Mouse (Mus musculus) heart, embryonic 14.5 days (tissue): ENCODE results near the gene Sdr39u1. TPM values are rescaled to one million over a fixed set of nuclear protein-coding genes. Genes with fewer than 3 reads are reported as not detected.

ENCODE experiments used
- ATAC-seq: fragments of 200-750 bp; cut with Nextera tagmentation; 2 replicates; pipeline ENCODE4 v1.8.0; 2017; ENCODE audit warnings: low read depth, moderate TSS enrichment; ENCODE audit not compliant: insufficient number of reproducible peaks, insufficient read depth, low FRiP score
- H3K27ac ChIP-seq, 2 experiments: fragments of 200-500 bp in 1 of 2; fragments of 300-500 bp in 1 of 2; sonication (generic) in 1 of 2; replicated peaks in 1 of 2; 2 replicates each; pipeline ENCODE4 v1.5.1; 2012 to 2014; ENCODE audit warnings: low read depth in 2 of 2, low read length in 2 of 2, control low read depth in 1 of 2, mild to moderate bottlenecking in 1 of 2, mixed read lengths in 1 of 2; ENCODE audit not compliant: control insufficient read depth in 1 of 2, insufficient read depth in 1 of 2
- H3K27me3 ChIP-seq: fragments of 300-500 bp; sonication (generic); 2 replicates; pipeline ENCODE4 v1.6.1; 2014; ENCODE audit warnings: mild to moderate bottlenecking, low read length, control low read depth; ENCODE audit not compliant: control insufficient read depth, insufficient read depth
- H3K36me3 ChIP-seq: fragments of 300-500 bp; sonication (generic); 2 replicates; pipeline ENCODE4 v1.6.1; 2014; ENCODE audit warnings: mild to moderate bottlenecking, control low read depth, low read length, mixed read lengths; ENCODE audit not compliant: control insufficient read depth, insufficient read depth
- H3K4me1 ChIP-seq, 2 experiments: fragments of 200-500 bp in 1 of 2; fragments of 300-500 bp in 1 of 2; sonication (generic) in 1 of 2; 2 replicates each; pipeline ENCODE4 v1.6.1; 2012 to 2014; ENCODE audit warnings: low read length in 2 of 2, control low read depth in 1 of 2, mixed read lengths in 1 of 2; ENCODE audit not compliant: control insufficient read depth in 2 of 2, insufficient read depth in 2 of 2
- H3K4me2 ChIP-seq: fragments of 300-500 bp; sonication (generic); 2 replicates; pipeline ENCODE4 v1.6.1; 2014; ENCODE audit warnings: mild to moderate bottlenecking, low read length
- H3K4me3 ChIP-seq, 2 experiments: fragments of 200-500 bp in 1 of 2; fragments of 300-500 bp in 1 of 2; sonication (generic) in 1 of 2; 2 replicates each; pipeline ENCODE4 v1.5.1; 2012 to 2014; ENCODE audit warnings: low read length in 2 of 2, mild to moderate bottlenecking in 2 of 2, control low read depth in 1 of 2, low read depth in 1 of 2, moderate library complexity in 1 of 2; ENCODE audit not compliant: control insufficient read depth in 1 of 2, insufficient read depth in 1 of 2
- H3K9ac ChIP-seq: fragments of 300-500 bp; sonication (generic); 2 replicates; pipeline ENCODE4 v1.6.1; 2014; ENCODE audit warnings: mild to moderate bottlenecking, low read length
- H3K9me3 ChIP-seq: fragments of 300-500 bp; sonication (generic); 2 replicates; pipeline ENCODE4 v1.6.1; 2016; ENCODE audit warnings: low read length, control low read depth; ENCODE audit not compliant: control insufficient read depth
- WGBS: fragments of 180-500 bp; shearing (Covaris S2); extraction: QIAGEN DNeasy Blood & Tissue Kit; methylation state at CpG from one replicate; pipeline ENCODE4 v1.1.7; 2014; 5-methylcytosine and 5-hydroxymethylcytosine counted together
- polyA plus RNA-seq: library from polyadenylated mRNA; unstranded; fragments of >200 nt; fragmentation: Nextera tagmentation; extraction: Ambion mirVana; gene quantifications from 2 replicates; pipeline ENCODE4 v1.2.1, GENCODE M21; 2014

The Sdr39u1 gene
- polyA plus RNA-seq, 1 experiment from 2014 or later: 51.6 TPM

- Histone ChIP-seq H3K4me1 (peaks cover 14 to 27% of the 10 kb centered on the region in 2 experiments), H3K9ac (peak overlapping the region; percentile 93; the same call in 1 of the 2 replicates), H3K4me2 (peak overlapping the region; percentile 81), H3K9me3 (no peaks in the 10 kb centered on the region), H3K27me3 (no peaks in the 10 kb centered on the region), H3K27ac (peak overlapping the region; percentile 87 to 94; a peak in 3 of 4 replicates), H3K4me3 (no peak overlapping the region), H3K36me3 (peaks cover 27% of the 10 kb centered on the region)
- no peak for ATAC-seq
- WGBS: 87% methylated on average over 12 of the region's 12 CpGs
These were observed 16.4 kb downstream of the Sdr39u1 start for GRCm38 (mm10) chr14:55883663-55884062.

- H3K4me3 ChIP-seq: no peak overlapping the region
- H3K27me3 ChIP-seq: no peaks in the 10 kb centered on the region
- no peak overlapping the region for H3K9ac ChIP-seq
- H3K4me2 ChIP-seq: no peak overlapping the region
- no peaks in the 10 kb centered on the region for H3K9me3 ChIP-seq
- WGBS: 88% methylated on average over 13 of the region's 13 CpGs
- ATAC-seq: no peak
- peaks cover 22% of the 10 kb centered on the region for H3K36me3 ChIP-seq
- H3K27ac ChIP-seq: no peak overlapping the region
- peaks cover 16 to 31% of the 10 kb centered on the region in 2 experiments for H3K4me1 ChIP-seq
These were observed 16.9 kb downstream of the Sdr39u1 start for GRCm38 (mm10) chr14:55883149-55883661.

GRCm38 (mm10) chr14:55882171-55882641 lies 17.9 kb downstream of the Sdr39u1 start:
- Histone ChIP-seq H3K9ac (no peak overlapping the region), H3K36me3 (peaks cover 12% of the 10 kb centered on the region), H3K27ac (no peak overlapping the region), H3K4me2 (no peak overlapping the region), H3K27me3 (no peaks in the 10 kb centered on the region), H3K4me3 (no peak overlapping the region), H3K4me1 (peaks cover 20 to 38% of the 10 kb centered on the region in 2 experiments), H3K9me3 (no peaks in the 10 kb centered on the region)
- ATAC-seq: no peak
- 67% methylated on average over 6 of the region's 6 CpGs for WGBS

GRCm38 (mm10) chr14:55880982-55881381 lies 19.1 kb downstream of the Sdr39u1 start:
- H3K4me3 ChIP-seq: no peak overlapping the region
- no peak overlapping the region for H3K27ac ChIP-seq
- no peaks in the 10 kb centered on the region for H3K27me3 ChIP-seq
- no peak overlapping the region for H3K9ac ChIP-seq
- no peak overlapping the region for H3K4me2 ChIP-seq
- H3K36me3 ChIP-seq: no peaks in the 10 kb centered on the region
- peaks cover 19 to 25% of the 10 kb centered on the region in 2 experiments for H3K4me1 ChIP-seq
- WGBS: 64% methylated on average over 8 of the region's 8 CpGs
- no peaks in the 10 kb centered on the region for H3K9me3 ChIP-seq
- ATAC-seq: no peak

DNA sequence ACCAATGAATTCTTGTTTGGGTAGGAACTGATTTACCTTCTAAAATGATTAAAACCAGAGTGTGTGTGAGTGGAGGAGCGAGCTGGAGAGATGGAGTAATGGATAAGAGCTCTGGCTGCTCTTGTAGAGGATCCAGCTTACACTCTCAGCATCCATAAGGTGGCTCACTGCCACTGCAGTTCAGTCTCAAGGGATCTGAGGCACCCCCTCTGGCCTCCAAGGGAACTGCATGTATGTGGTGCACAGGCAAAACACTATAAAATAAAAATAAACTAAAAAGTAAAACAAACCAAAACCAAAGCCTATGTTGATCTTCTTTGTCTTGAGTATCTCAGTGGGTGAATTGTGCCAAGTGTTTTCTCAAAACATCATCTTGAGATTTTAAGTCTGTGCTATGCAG lies 20.5 kb downstream of the Sdr39u1 start:
- H3K4me2 ChIP-seq: no peak overlapping the region
- H3K9me3 ChIP-seq: no peaks in the 10 kb centered on the region
- H3K27me3 ChIP-seq: no peaks in the 10 kb centered on the region
- ATAC-seq: no peak
- no peak overlapping the region for H3K4me3 ChIP-seq
- no peak overlapping the region for H3K27ac ChIP-seq
- peaks cover 15 to 23% of the 10 kb centered on the region in 2 experiments for H3K4me1 ChIP-seq
- no peaks in the 10 kb centered on the region for H3K36me3 ChIP-seq
- no peak overlapping the region for H3K9ac ChIP-seq
- 43% methylated on average over 1 of the region's 1 CpGs for WGBS

- peaks cover 13 to 21% of the 10 kb centered on the region in 2 experiments for H3K4me1 ChIP-seq
- H3K27me3 ChIP-seq: no peaks in the 10 kb centered on the region
- WGBS: 13% methylated on average over 7 of the region's 7 CpGs
- H3K9ac ChIP-seq: no peak overlapping the region
- no peak overlapping the region for H3K27ac ChIP-seq
- H3K36me3 ChIP-seq: peaks cover under 1% of the 10 kb centered on the region; the same call in 1 of the 2 replicates
- H3K4me3 ChIP-seq: no peak overlapping the region
- H3K9me3 ChIP-seq: no peaks in the 10 kb centered on the region
- peak overlapping the region; percentile 35 for H3K4me2 ChIP-seq
- no peak for ATAC-seq
These were observed 21.7 kb downstream of the Sdr39u1 start for GRCm38 (mm10) chr14:55878316-55878940.

- H3K9me3 ChIP-seq: no peaks in the 10 kb centered on the region
- H3K27me3 ChIP-seq: no peaks in the 10 kb centered on the region
- 0 out of 4 replicates have a peak overlapping the region, but pooled peaks of 1 of the 2 experiments have one; percentile 6 for H3K27ac ChIP-seq
- no peak for ATAC-seq
- no peak overlapping the region for H3K4me3 ChIP-seq
- H3K36me3 ChIP-seq: peaks cover 8% of the 10 kb centered on the region
- H3K4me1 ChIP-seq: peaks cover 15 to 26% of the 10 kb centered on the region in 2 experiments
- peak overlapping the region; percentile 35 for H3K4me2 ChIP-seq
- WGBS: 12% methylated on average over 14 of the region's 14 CpGs
- 0 out of 2 replicates have a peak overlapping the region, but pooled peaks have one; percentile 16 for H3K9ac ChIP-seq
These were observed 22.4 kb downstream of the Sdr39u1 start for GRCm38 (mm10) chr14:55877469-55878315.
